Mouse (Mus musculus) heart, embryonic 16.5 days (tissue): ENCODE measurements around the gene Scrn2. TPM values are rescaled to one million over a fixed set of nuclear protein-coding genes. Genes with fewer than 3 reads are reported as not detected.

Experiments used
- ATAC-seq: fragments of 200-750 bp; cut with Nextera tagmentation; replicated peaks from 2 replicates; pipeline ENCODE4 v1.8.0; 2017; ENCODE audit warnings: moderate number of reproducible peaks; ENCODE audit not compliant: insufficient read depth, low FRiP score; ENCODE audit errors: extremely low read depth
- H3K27ac ChIP-seq: fragments of 300-500 bp; sonication (generic); 2 replicates; pipeline ENCODE4 v1.5.1; 2014; ENCODE audit warnings: mild to moderate bottlenecking, low read length, control low read depth, moderate library complexity
- H3K27me3 ChIP-seq: fragments of 300-500 bp; sonication (generic); 2 replicates; pipeline ENCODE4 v1.6.1; 2014; ENCODE audit warnings: low read length, mixed read lengths; ENCODE audit not compliant: control insufficient read depth, insufficient read depth
- H3K36me3 ChIP-seq: fragments of 300-500 bp; sonication (generic); 2 replicates; pipeline ENCODE4 v1.6.1; 2014; ENCODE audit not compliant: control insufficient read depth, insufficient read depth
- H3K4me1 ChIP-seq: fragments of 300-500 bp; sonication (generic); 2 replicates; pipeline ENCODE4 v1.6.1; 2014; ENCODE audit warnings: low read length, mixed read lengths; ENCODE audit not compliant: control insufficient read depth, insufficient read depth
- H3K4me2 ChIP-seq: fragments of 300-500 bp; sonication (generic); 2 replicates; pipeline ENCODE4 v1.6.1; 2014; ENCODE audit warnings: low read depth, mild to moderate bottlenecking, control low read depth, low read length
- H3K4me3 ChIP-seq: fragments of 300-500 bp; sonication (generic); 2 replicates; pipeline ENCODE4 v1.5.1; 2014; ENCODE audit warnings: mild to moderate bottlenecking, control low read depth, low read length
- H3K9ac ChIP-seq: fragments of 300-500 bp; sonication (generic); 2 replicates; pipeline ENCODE4 v1.6.1; 2014; ENCODE audit warnings: low read length, control low read depth
- H3K9me3 ChIP-seq: fragments of 300-500 bp; sonication (generic); replicated peaks from 2 replicates; pipeline ENCODE4 v1.6.1; 2016; ENCODE audit warnings: low read length; ENCODE audit not compliant: control insufficient read depth
- WGBS: fragments of 180-500 bp; shearing (Covaris S2); extraction: QIAGEN DNeasy Blood & Tissue Kit; methylation state at CpG from one replicate; pipeline ENCODE4 v1.1.7; 2014; 5-methylcytosine and 5-hydroxymethylcytosine counted together
- polyA plus RNA-seq: library from polyadenylated mRNA; unstranded; fragments of >200 nt; fragmentation: Nextera tagmentation; extraction: Ambion mirVana; gene quantifications from 2 replicates; pipeline ENCODE4 v1.2.1, GENCODE M21; 2015

The Scrn2 gene
- polyA plus RNA-seq, 1 experiment from 2014 or later: 20.4 TPM

- no peak overlapping the region for H3K27ac ChIP-seq
- H3K27me3 ChIP-seq: no peaks in the 10 kb centered on the region
- no peak overlapping the region for H3K4me3 ChIP-seq
- H3K4me1 ChIP-seq: peaks cover 2% of the 10 kb centered on the region; the same call in 1 of the 2 replicates
- no peaks in the 10 kb centered on the region for H3K9me3 ChIP-seq
- no peak overlapping the region for H3K4me2 ChIP-seq
- WGBS: 71% methylated on average over 12 of the region's 12 CpGs
- peaks cover 4% of the 10 kb centered on the region for H3K36me3 ChIP-seq
- no peak overlapping the region for H3K9ac ChIP-seq
- no peak for ATAC-seq
Measured at GRCm38 (mm10) chr11:97065538-97066295, 36.0 kb downstream of the Scrn2 start.

DNA sequence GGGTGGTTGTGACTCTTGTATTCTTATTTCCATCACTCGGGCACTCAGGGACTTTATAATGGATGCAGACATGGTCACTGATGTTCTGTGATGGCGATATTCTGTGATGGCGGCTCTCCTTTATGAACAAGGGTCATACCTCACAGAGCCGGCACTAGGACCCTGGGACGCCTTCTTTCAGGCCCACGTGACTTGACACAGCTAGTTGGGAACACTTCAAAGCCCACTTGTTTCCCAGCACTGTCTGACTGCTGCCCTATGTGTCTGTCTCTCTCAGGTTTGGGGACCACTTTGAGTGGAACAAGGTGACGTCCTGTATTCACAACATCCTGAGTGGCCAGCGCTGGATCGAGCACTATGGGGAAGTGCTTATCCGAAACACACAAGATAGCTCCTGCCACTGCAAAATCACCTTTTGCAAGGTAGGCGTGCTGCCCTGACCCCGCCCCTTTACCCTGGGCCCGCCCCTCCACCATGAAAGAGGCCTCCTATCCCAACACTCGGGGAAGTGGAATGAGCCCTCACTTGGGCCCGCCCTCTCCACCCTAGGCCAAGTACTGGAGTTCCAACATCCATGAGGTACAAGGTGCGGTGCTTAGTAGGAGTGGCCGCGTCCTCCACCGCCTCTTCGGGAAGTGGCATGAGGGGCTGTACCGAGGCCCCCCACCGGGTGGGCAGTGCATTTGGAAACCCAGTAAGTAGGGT is 37.1 kb downstream of the Scrn2 start:
- no peak for ATAC-seq
- H3K27ac ChIP-seq: no peak overlapping the region
- no peak overlapping the region for H3K4me3 ChIP-seq

GRCm38 (mm10) chr11:97069333-97069732 is 39.6 kb downstream of the Scrn2 start:
- H3K9me3 ChIP-seq: no peaks in the 10 kb centered on the region
- H3K4me3 ChIP-seq: no peak overlapping the region
- no peaks in the 10 kb centered on the region for H3K27me3 ChIP-seq
- WGBS: 73% methylated on average over 1 of the region's 1 CpGs
- peaks cover 10% of the 10 kb centered on the region for H3K4me1 ChIP-seq
- H3K4me2 ChIP-seq: no peak overlapping the region
- H3K9ac ChIP-seq: no peak overlapping the region
- ATAC-seq: no peak
- H3K27ac ChIP-seq: no peak overlapping the region
- H3K36me3 ChIP-seq: no peaks in the 10 kb centered on the region; the same call in 1 of the 2 replicates

More for the DNA sequence above, 37.1 kb downstream of the Scrn2 start:
- WGBS: 56% methylated on average over 22 of the region's 22 CpGs
- H3K36me3 ChIP-seq: peaks cover 4% of the 10 kb centered on the region
- no peak overlapping the region for H3K4me2 ChIP-seq
- H3K9me3 ChIP-seq: no peaks in the 10 kb centered on the region
- peaks cover 9% of the 10 kb centered on the region for H3K4me1 ChIP-seq
- H3K9ac ChIP-seq: no peak overlapping the region
- no peaks in the 10 kb centered on the region for H3K27me3 ChIP-seq

GRCm38 (mm10) chr11:97069770-97070169 is 40.0 kb downstream of the Scrn2 start:
- H3K9me3 ChIP-seq: no peaks in the 10 kb centered on the region
- no peak overlapping the region for H3K4me2 ChIP-seq
- 76% methylated on average over 2 of the region's 2 CpGs for WGBS
- no peaks in the 10 kb centered on the region for H3K27me3 ChIP-seq
- ATAC-seq: no peak
- no peak overlapping the region for H3K9ac ChIP-seq
- peaks cover 10% of the 10 kb centered on the region for H3K4me1 ChIP-seq
- no peak overlapping the region for H3K4me3 ChIP-seq
- H3K27ac ChIP-seq: no peak overlapping the region
- no peaks in the 10 kb centered on the region; the same call in 1 of the 2 replicates for H3K36me3 ChIP-seq

GRCm38 (mm10) chr11:97071129-97071528 is 41.4 kb downstream of the Scrn2 start:
- no peak overlapping the region for H3K4me3 ChIP-seq
- peak; percentile 92 for ATAC-seq
- 30% methylated on average over 1 of the region's 1 CpGs for WGBS
- no peaks in the 10 kb centered on the region for H3K9me3 ChIP-seq
- peak overlapping the region; percentile 81 for H3K27ac ChIP-seq
- H3K27me3 ChIP-seq: no peaks in the 10 kb centered on the region
- H3K4me2 ChIP-seq: no peak overlapping the region
- H3K9ac ChIP-seq: peak overlapping the region; percentile 53; the same call in 1 of the 2 replicates
- H3K36me3 ChIP-seq: no peaks in the 10 kb centered on the region; the same call in 1 of the 2 replicates
- peaks cover 10% of the 10 kb centered on the region for H3K4me1 ChIP-seq

DNA sequence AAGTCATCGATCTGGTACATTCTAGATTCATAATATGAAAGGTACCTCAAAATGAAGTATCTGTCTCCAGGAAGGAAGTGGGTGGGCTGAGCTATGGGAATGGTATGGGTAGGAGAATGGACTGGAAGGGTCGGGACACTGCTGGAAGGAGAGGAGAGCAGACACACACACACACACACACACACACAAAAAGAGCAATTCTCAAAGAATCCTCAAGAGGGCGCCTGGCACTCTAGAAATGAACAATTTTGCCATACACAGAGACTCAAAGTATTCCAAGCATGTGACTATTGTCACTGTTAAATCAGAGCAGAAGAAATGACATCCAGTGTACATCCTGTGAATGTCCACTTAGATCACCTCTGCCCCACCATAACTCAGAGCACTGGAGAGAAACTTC is 42.8 kb downstream of the Scrn2 start:
- no peak overlapping the region for H3K9ac ChIP-seq
- no peak overlapping the region for H3K4me3 ChIP-seq
- H3K36me3 ChIP-seq: no peaks in the 10 kb centered on the region
- H3K4me2 ChIP-seq: no peak overlapping the region
- H3K27ac ChIP-seq: no peak overlapping the region
- no peaks in the 10 kb centered on the region for H3K27me3 ChIP-seq
- WGBS: 29% methylated on average over 3 of the region's 3 CpGs
- peaks cover 10% of the 10 kb centered on the region for H3K4me1 ChIP-seq
- no peaks in the 10 kb centered on the region for H3K9me3 ChIP-seq
- no peak for ATAC-seq

- Histone ChIP-seq H3K9ac (no peak overlapping the region), H3K4me3 (no peak overlapping the region), H3K4me2 (no peak overlapping the region), H3K9me3 (no peaks in the 10 kb centered on the region), H3K27me3 (no peaks in the 10 kb centered on the region), H3K36me3 (no peaks in the 10 kb centered on the region), H3K27ac (no peak overlapping the region), H3K4me1 (peaks cover 10% of the 10 kb centered on the region)
- no peak for ATAC-seq
- WGBS: 62% methylated on average over 8 of the region's 8 CpGs
Measured at GRCm38 (mm10) chr11:97074235-97074634, 44.5 kb downstream of the Scrn2 start.

DNA sequence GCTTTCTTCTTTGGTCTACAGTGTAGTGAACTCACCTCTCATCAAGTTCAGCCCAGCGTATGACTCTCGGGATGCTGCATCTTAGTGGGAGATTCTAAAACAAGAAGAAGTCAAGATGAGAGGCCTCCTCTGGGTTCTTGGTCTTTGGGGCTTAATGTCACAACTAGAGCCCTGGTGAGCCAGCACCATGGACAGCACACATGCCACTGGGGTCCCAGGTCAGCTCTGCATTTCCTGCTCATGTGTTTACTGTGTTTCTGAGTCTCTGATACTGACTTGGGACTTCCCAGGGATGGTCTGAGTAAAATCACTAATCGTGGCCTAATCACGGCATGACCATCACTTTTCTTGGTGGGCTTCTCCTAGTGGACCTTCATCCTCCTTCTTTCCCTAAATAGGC is 49.0 kb downstream of the Scrn2 start:
- Histone ChIP-seq H3K4me3 (no peak overlapping the region), H3K9me3 (no peaks in the 10 kb centered on the region; the same call in 1 of the 2 replicates), H3K27ac (no peak overlapping the region), H3K36me3 (no peaks in the 10 kb centered on the region), H3K27me3 (0 out of 2 replicates have a peak, but pooled peaks cover 5% of the 10 kb centered on the region), H3K9ac (no peak overlapping the region), H3K4me1 (peaks cover 6% of the 10 kb centered on the region), H3K4me2 (no peak overlapping the region)
- no peak for ATAC-seq
- WGBS: 33% methylated on average over 4 of the region's 4 CpGs

GRCm38 (mm10) chr11:97080291-97080690 is 50.6 kb downstream of the Scrn2 start:
- Histone ChIP-seq H3K27me3 (peaks cover 6% of the 10 kb centered on the region; the same call in 1 of the 2 replicates), H3K36me3 (no peaks in the 10 kb centered on the region), H3K9ac (no peak overlapping the region)

More at GRCm38 (mm10) chr11:97080291-97080690, 50.6 kb downstream of the Scrn2 start:
- Histone ChIP-seq H3K9me3 (no peaks in the 10 kb centered on the region; the same call in 1 of the 2 replicates), H3K4me2 (no peak overlapping the region), H3K4me3 (no peak overlapping the region), H3K27ac (no peak overlapping the region), H3K4me1 (peaks cover 9% of the 10 kb centered on the region)
- WGBS: 23% methylated on average over 9 of the region's 9 CpGs
- no peak for ATAC-seq
